Mouse (Mus musculus): ENCODE results near the gene Myo16.

Myo16 gene

GRCm38 (mm10) chr8:10598889-10599288 is 445.2 kb downstream of the Myo16 start:
- no peak for DNase-seq (ENCODE audit: extremely low spot score, low read depth, low spot score)

GRCm38 (mm10) chr8:10606028-10606815 is 452.5 kb downstream of the Myo16 start:
- DNase-seq (ENCODE audit: extremely low spot score, low read depth, low spot score): peak; percentile 28

DNA sequence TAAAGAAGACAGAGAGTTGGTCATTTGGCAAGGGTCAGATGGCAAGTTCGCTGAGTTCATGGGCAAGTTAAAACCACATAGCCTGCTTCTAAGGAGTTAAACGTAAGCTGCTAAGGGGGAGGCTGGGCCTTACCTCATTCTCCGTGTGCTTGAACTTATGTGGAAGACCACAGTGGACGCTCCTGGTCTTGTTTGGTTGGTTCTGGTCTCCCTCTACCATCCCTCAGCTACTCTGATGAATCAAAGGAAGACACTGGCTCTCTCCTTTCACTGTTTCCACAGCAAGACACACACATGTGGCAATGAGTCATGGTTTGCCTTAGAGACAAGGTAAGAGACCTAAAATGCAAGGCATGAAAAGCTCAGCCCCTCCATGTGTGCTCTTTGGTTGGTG is 453.1 kb downstream of the Myo16 start:
- DNase-seq (ENCODE audit: extremely low spot score, low read depth, low spot score): no peak

DNA sequence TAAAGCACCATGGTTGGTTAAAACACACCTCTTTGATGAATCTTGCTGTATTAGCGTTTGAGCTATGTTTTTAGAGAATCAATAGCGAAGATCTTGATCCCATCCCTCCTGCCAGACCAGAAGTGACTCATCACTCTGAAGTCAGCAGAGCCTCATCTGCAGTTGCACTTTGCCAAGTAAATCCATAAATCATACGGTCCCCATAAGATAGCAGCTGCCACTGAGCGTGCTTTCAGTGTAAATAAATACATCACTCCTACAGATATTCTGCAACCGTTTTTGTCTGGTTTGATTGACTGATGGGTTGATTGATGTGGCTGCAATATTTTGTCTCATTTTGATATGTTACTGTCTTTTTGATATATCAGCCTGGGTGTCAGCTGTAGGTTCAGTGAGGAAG is 457.9 kb downstream of the Myo16 start:
- no peak for DNase-seq (ENCODE audit: extremely low spot score, low read depth, low spot score)

- DNase-seq (ENCODE audit: extremely low spot score, low read depth, low spot score): no peak
Observed at GRCm38 (mm10) chr8:10613371-10613770, 459.7 kb downstream of the Myo16 start.

DNA sequence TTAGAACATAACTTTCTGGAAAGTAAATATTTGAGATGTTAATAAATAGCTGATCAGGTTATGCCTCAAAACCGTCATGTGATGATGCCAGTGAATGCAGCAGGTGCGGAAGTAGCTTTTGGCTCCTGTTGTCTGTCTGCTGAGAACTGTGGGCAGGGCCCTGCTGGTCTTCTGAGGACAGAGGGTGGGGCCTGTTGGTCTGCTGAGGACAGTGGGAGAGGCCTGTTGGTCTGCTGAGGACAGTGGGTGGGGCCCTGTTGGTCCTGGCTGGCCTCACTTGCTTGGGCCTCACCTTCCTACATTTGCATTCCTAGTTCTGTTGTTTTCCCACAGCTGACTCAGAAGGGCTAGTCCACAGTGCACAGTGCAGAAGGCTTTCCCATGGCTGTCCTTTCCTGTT is 466.0 kb downstream of the Myo16 start:
- no peak for DNase-seq (ENCODE audit: extremely low spot score, low read depth, low spot score)

DNA sequence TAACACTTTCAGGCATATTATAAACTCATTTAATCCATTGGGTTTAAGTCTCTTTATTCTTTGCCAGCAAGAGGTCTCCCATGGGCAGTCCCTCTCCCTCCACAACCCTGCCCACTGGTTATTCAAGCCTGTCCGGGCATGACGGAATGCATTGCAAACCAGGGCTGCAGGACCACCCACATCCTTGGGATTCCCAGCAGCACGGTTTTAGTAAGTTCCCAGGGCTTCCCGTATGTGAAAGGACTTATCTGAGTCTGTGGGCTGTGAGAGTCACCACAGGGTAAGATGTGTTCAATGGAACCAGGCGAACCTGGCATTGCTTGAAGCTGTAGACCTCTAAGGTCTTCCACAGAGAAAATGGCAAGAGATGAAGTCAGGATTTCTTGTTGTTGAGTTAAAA is 471.6 kb downstream of the Myo16 start:
- no peak for DNase-seq (ENCODE audit: extremely low spot score, low read depth, low spot score)

- no peak for DNase-seq (ENCODE audit: extremely low spot score, low read depth, low spot score)
Observed at GRCm38 (mm10) chr8:10628725-10629124, 475.0 kb downstream of the Myo16 start.

DNA sequence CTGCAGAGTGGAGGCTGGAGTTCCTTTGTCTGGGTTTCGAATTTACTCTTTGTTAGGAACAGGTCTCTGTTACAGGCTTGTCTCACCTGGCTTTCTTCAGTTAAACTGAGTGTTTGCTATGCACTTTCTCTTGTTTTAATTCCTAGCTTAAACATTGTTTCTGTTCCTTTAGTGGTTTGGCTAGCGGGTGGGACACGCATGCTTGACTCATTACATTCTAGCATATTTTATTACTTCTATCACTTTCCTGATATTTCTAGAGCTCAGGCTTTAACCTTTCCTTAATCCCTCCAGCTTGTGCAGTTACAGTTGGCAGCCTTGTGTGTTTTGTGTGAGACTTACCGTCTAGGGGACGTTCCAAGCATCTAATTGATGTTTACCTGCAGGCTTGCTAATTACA is 476.2 kb downstream of the Myo16 start:
- DNase-seq (ENCODE audit: extremely low spot score, low read depth, low spot score): no peak

GRCm38 (mm10) chr8:10631006-10631405 is 477.3 kb downstream of the Myo16 start:
- no peak for DNase-seq (ENCODE audit: extremely low spot score, low read depth, low spot score)

DNA sequence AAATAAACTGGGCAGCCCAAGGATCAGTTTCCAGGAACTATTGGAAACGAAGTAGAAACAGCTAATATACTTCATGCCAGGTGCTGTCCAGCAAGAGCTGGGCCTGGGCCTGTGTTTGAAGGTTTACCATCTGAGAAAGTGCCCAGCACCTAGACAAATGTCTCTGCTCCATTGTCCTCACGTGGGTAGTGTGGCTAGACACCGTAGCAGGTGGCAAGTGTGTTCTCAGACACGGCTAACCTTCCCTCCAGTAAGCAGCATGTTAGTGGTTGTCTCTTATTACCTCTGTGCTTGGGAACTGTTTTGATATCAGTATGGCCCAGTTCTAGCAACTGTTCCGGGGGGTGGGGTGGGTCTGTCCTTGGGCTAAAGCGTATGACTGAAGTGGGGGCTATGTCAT is 478.9 kb downstream of the Myo16 start:
- no peak for DNase-seq (ENCODE audit: extremely low spot score, low read depth, low spot score)

DNA sequence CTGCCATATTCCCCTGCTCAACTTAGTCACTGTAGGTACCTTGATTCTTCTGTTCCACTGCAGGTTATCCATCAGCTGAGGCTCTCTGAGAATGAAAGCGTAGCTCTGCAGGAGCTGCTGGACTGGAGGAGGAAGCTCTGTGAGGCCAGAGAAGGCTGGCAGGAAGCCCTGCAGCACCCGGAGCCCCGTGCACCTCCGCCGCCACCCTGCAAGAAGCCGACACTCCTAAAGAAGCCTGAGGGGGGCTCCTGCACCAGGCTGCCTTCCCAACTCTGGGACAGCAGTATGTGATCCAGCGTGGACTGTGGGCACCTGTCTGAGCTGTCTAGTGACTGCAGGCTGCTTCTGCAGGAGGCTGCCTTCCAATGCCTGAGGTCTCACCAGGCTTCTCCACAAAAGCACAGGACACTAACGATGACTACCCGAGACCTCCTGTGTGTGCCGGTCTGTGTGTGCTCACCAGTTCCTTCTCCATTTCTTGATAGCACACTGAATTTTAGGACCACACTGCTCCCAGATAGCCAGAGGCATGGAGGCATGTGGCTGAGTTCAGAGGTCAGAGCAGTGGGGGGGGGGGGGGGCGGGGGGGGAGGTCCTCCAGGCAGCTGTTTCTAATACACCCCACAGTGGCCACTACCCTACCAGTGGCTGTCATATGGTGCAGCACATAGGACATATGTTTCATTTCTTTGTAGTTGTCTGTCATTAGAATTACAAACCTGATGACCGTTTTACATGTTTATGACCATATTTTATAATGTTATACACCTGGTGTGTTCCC is 479.8 kb downstream of the Myo16 start:
- no peak for DNase-seq (ENCODE audit: extremely low spot score, low read depth, low spot score)

DNA sequence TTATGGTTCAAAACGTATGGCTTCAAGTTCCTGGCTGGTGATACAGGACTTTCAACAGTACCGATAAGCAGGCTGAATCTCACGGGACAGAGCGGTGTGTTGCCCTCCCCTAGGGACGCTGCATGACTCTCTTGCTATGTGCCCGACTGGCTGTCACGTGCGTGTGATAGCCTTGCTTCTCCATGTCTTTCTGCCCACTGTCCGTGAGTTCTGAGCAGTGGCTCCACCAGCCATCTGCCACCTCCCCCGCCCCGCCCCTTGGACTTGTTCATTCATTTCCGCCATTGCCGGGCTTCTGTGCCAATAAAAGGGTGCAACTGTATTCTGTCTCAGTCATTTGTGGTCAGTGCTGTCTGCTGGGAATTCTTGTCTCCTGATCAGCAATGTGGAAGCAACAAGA is 480.7 kb downstream of the Myo16 start:
- no peak for DNase-seq (ENCODE audit: extremely low spot score, low read depth, low spot score)

GRCm38 (mm10) chr8:10638871-10639270 is 485.2 kb downstream of the Myo16 start:
- no peak for DNase-seq (ENCODE audit: extremely low spot score, low read depth, low spot score)

DNA sequence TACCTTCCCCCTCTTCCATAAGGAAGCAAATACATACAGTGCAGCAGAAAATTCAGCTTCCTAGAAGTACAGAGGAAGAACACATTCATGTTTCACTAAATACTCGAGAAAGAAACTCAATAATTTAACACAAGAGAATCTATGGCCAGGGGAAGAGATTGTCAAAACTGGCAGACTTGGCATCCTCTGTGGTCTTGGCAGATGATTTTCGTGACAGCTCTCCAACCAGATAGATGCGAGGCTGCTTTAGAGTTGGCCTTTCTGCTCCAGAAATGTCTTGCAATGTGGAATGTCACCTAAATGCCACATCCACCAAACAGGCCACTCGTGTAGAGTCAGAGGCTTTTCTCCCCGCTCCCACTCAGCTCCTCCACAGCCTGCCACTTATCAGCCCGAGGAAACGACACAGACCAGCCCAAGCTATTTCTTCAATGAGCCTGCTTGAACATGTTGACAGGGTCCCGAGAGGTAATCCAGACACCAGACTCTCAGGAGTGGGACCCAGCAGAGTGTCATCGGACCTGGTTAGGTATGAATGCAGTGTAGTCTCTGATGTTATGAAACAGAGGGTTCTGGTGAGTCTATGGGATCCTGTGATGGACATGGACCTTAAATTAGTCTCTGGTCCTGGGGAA is 486.6 kb downstream of the Myo16 start:
- DNase-seq (ENCODE audit: extremely low spot score, low read depth, low spot score): no peak

DNA sequence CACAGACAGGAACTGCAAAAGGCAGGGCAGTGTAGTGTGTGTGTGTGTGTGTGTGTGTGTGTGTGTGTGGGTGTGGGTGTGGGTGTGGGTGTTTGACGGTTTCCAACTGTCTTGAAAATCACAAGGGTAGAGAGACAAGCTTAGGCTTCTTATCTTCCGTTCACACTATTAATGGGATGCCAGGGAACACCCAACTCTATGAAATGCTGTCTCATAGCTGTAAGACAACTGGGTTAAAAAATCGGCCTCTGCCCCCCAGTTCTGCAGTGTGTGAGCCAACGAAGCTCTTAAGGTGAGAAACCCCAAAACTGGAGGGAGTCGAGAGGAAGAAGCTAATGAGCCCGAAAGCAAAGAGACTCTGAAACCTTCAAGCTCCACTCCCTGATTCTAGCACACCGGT is 487.1 kb downstream of the Myo16 start:
- no peak for DNase-seq (ENCODE audit: extremely low spot score, low read depth, low spot score)

DNA sequence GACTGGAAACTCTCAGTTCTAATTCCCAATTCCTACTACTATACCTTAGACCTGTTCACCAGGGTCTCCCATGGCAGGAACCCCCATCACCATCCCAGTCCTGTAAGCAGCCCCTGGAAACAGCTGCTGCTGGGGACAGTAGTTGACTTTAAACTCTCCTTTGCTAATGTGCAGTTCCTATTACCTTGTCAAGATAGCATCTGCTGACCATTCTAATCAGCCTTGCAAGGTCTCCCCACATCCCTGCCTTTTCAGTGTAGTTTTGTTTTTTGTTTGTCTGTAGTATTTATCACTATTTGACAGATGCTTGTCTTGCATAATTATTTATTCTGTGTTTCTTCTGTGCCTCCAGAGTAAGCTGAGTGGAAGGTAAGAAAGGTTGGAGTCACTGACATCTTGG is 487.6 kb downstream of the Myo16 start:
- DNase-seq (ENCODE audit: extremely low spot score, low read depth, low spot score): no peak

GRCm38 (mm10) chr8:10643244-10643643 is 489.5 kb downstream of the Myo16 start:
- DNase-seq (ENCODE audit: extremely low spot score, low read depth, low spot score): no peak

- DNase-seq (ENCODE audit: extremely low spot score, low read depth, low spot score): no peak
Observed at GRCm38 (mm10) chr8:10644481-10644880, 490.8 kb downstream of the Myo16 start.

GRCm38 (mm10) chr8:10645740-10646139 is 492.0 kb downstream of the Myo16 start:
- DNase-seq (ENCODE audit: extremely low spot score, low read depth, low spot score): no peak

- no peak for DNase-seq (ENCODE audit: extremely low spot score, low read depth, low spot score)
Observed at GRCm38 (mm10) chr8:10646485-10646884, 492.8 kb downstream of the Myo16 start.

Measured in hindlimb bud, embryonic 11.5 days (tissue).